In genomic region chr1:138996663-138997062, GRCm38 (mm10) we compare ENCODE assay signal across 19 mouse cellular contexts.
"Had no signal": no experiment of that assay in that cellular context is flagged by ENCODE, and none has a peak within 500 bp of the region (broad histone marks: within the 10 kb centered on the region; RNA-seq: fewer than 3 reads in every experiment).

No protein-coding gene starts in this region.

- H3K4me1 ChIP-seq: liver, embryonic 15.5 days had no signal

- H3K27me3 ChIP-seq: liver, embryonic 13.5 days; liver, embryonic 15.5 days; lung, embryonic 15.5 days; neural tube, embryonic 12.5 days; stomach, embryonic 15.5 days had no signal

- H3K9ac ChIP-seq: liver, embryonic 13.5 days; liver, embryonic 15.5 days; liver, postnatal 0 days; lung, embryonic 15.5 days; midbrain, embryonic 12.5 days; neural tube, embryonic 12.5 days; stomach, embryonic 15.5 days had no signal

- H3K9me3 ChIP-seq: liver, embryonic 13.5 days; liver, embryonic 15.5 days; lung, embryonic 15.5 days; neural tube, embryonic 12.5 days; stomach, embryonic 15.5 days had no signal

- H3K4me3 ChIP-seq: liver, embryonic 13.5 days; liver, embryonic 15.5 days; lung, embryonic 15.5 days; midbrain, embryonic 12.5 days; neural tube, embryonic 12.5 days; stomach, embryonic 15.5 days had no signal

- ATAC-seq: liver, postnatal 0 days; lung, postnatal 0 days; midbrain, embryonic 16.5 days had no signal

- H3K4me2 ChIP-seq: liver, embryonic 13.5 days; liver, embryonic 15.5 days; lung, embryonic 15.5 days; midbrain, embryonic 12.5 days; neural tube, embryonic 12.5 days; stomach, embryonic 15.5 days had no signal

- H3K36me3 ChIP-seq: liver, embryonic 13.5 days; liver, embryonic 15.5 days; lung, embryonic 15.5 days; midbrain, embryonic 12.5 days; neural tube, embryonic 12.5 days; stomach, embryonic 15.5 days had no signal

- DNase-seq: liver, embryonic 13.5 days; liver, postnatal 0 days; lung, adult 2 months; lung, postnatal 14 days; lung, postnatal 36 days; midbrain, embryonic 14.5 days; right cerebral cortex, postnatal 14 days; thymus, adult 2 months; thymus, postnatal 25 days; thymus, postnatal 4 days had no signal

- H3K27ac ChIP-seq: liver, embryonic 13.5 days; liver, embryonic 15.5 days; lung, embryonic 15.5 days; macrophage; midbrain, embryonic 12.5 days; neural tube, embryonic 12.5 days; stomach, embryonic 15.5 days; stomach, postnatal 0 days had no signal
